Mouse (Mus musculus) kidney, postnatal 36 days (tissue): Measurements from ENCODE around the gene Aldoart1.

ENCODE experiments used
- DNase-seq, 2 experiments: peaks; one replicate each; pipeline ENCODE4 v3.0.0; 2021 to 2022; ENCODE audit warnings: mixed read lengths in 2 of 2

Gene Aldoart1

DNA sequence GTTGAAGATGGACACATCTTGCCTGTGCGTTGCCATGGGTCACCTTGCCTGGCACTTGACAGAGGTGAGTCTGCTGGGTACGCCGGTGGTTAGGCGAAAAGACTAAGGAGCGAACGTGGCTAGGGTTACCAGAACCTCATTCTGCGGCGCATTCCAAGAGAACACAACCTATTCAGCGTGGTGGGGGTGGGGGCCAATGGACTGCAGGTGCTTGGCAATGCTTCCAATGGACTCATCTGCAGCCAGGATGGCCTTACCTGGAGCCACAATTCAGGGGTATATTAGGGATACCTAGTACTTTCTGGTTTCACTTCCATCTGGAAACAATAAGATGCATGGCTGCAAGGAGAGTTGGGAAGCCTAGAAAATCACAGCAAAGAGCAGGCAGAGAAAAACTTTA lies at the start of gene Aldoart1:
TSS of gene Aldoart1 (minus strand) at position 101 of the 400 bp plus-strand sequence.
- no peak for DNase-seq

- DNase-seq = no peak
Measured at GRCm38 (mm10) chr4:72901566-72901965, 49.1 kb upstream of the Aldoart1 start.

DNA sequence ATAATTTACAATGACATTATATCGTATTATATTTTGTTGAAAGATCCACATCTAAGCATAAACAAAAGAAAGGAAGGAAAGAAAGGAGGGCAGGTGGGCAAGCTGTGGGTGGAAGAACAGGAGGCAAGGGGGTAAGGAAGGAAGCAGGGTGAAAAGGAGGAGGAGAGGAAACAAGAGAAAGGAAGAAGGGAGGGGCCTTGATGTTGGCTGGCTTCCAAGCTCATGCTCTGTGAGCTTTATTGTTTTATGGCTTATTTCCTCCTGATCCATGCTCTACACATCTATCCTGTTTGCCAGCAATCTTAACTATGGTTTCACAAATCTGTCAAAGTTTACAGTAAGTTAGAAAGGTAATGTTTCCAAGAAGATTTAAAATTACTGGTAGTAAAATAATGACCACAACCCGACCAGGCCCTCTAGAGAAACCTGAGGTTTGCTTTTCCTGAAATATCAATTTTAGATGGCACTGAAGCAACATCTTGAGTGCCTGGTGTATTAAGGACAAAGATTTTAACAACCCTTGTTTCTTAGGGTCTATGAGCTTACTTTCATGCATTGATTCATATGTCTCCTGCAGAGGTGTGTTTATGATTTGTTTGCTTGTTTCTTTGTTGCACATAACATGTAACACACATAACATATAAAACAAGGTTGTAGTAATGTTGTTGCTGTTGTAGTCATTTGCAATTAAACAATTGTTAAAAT lies 13.1 kb upstream of the Aldoart1 start:
- no peak for DNase-seq

DNA sequence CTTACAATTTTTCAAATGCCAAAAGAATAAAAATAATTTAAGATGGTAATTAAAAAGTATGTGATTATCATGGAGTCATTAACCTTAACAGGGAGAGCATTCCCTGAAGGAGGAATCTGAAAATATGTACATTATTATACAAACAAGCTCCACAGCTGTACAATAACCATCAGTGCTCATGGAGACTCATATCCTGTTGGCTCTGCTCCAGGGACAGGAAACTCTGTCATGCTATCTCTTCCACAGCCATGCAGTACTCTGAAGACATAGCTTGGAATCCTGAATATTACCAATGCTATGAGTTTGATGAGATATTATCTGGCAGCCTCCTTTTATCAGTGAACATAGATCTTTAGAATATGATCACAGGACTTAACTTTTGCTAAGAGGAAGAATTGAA lies 8.2 kb downstream of the Aldoart1 start:
- no peak for DNase-seq

DNA sequence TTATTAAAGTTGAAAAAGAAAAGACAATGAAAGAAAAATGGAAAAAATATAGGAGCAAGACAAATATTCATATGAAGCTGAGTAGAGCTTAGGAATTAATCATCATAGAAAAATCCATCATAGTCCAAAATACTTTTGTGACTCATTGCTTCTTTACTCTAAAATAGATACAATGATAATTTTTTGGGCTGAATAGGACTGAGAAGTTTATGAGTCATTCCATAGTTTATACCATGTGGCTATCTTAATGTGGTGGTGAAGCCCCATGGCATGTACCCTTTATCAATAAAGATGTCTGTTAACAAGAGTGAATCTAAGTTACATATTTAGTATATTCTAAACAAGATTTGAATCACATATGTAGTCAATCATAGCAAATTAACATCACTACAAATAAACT lies 9.4 kb downstream of the Aldoart1 start:
- no peak for DNase-seq

- no peak for DNase-seq
Measured at GRCm38 (mm10) chr4:72836430-72836829, 16.0 kb downstream of the Aldoart1 start.

DNA sequence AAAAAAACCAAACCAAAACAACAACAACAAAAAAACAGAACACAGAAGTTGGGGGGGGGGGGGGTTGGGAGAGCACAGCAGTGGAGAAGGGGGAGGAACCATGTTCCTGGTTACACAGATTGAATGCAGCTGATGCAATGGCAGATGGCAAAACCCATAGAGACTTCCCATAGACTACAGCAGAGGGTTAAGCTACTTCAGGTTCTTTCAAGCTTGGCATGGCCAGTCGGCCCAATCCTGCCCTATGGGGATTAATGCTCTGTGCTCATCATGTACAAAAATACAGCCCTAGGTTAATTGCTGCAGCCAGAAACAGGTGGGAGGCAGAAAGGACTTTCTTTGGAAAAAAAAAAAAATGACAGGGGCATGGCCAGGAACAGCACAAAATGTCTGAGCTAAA lies 17.0 kb downstream of the Aldoart1 start:
- no peak for DNase-seq

GRCm38 (mm10) chr4:72800816-72801215 lies 51.6 kb downstream of the Aldoart1 start:
- no peak for DNase-seq
